Mouse (Mus musculus) embryonic facial prominence, embryonic 12.5 days (tissue): ENCODE data around the gene Dolk. TPM values are rescaled to one million over a fixed set of nuclear protein-coding genes. Genes with fewer than 3 reads are reported as not detected.

ENCODE experiments used
- ATAC-seq: fragments of 200-750 bp; cut with Nextera tagmentation; 2 replicates; pipeline ENCODE4 v1.8.0; 2017; ENCODE audit not compliant: insufficient number of reproducible peaks, insufficient read depth, low FRiP score, low TSS enrichment
- H3K27ac ChIP-seq: fragments of 300-500 bp; sonication (generic); 2 replicates; pipeline ENCODE4 v1.5.1; 2016; ENCODE audit warnings: mild to moderate bottlenecking
- H3K27me3 ChIP-seq: fragments of 300-500 bp; sonication (generic); 2 replicates; pipeline ENCODE4 v1.6.1; 2016; ENCODE audit warnings: mild to moderate bottlenecking, moderate library complexity
- H3K36me3 ChIP-seq: fragments of 300-500 bp; sonication (generic); 2 replicates; pipeline ENCODE4 v1.6.1; 2016; ENCODE audit warnings: mild to moderate bottlenecking
- H3K4me1 ChIP-seq: fragments of 300-500 bp; sonication (generic); 2 replicates; pipeline ENCODE4 v1.6.1; 2016
- H3K4me2 ChIP-seq: fragments of 300-500 bp; sonication (generic); replicated peaks from 2 replicates; pipeline ENCODE4 v1.6.1; 2016; ENCODE audit warnings: mild to moderate bottlenecking, moderate library complexity
- H3K4me3 ChIP-seq: fragments of 300-500 bp; sonication (generic); 2 replicates; pipeline ENCODE4 v1.5.1; 2016; ENCODE audit warnings: mild to moderate bottlenecking
- H3K9ac ChIP-seq: fragments of 300-500 bp; sonication (generic); 2 replicates; pipeline ENCODE4 v1.6.1; 2016; ENCODE audit warnings: mild to moderate bottlenecking, moderate library complexity
- H3K9me3 ChIP-seq: fragments of 300-500 bp; sonication (generic); 2 replicates; pipeline ENCODE4 v1.6.1; 2016; ENCODE audit warnings: mild to moderate bottlenecking, moderate library complexity
- WGBS: fragments of 180-500 bp; shearing (Covaris S2); methylation state at CpG from one replicate; pipeline ENCODE4 v1.1.7; 2016; 5-methylcytosine and 5-hydroxymethylcytosine counted together
- polyA plus RNA-seq: library from polyadenylated mRNA; unstranded; fragments of >200 nt; fragmentation: Nextera tagmentation; extraction: Ambion mirVana; gene quantifications from 2 replicates; pipeline ENCODE4 v1.2.1, GENCODE M21; 2016

Gene Dolk
- polyA plus RNA-seq = 29.6 and 31.0 TPM in 2 replicates

GRCm38 (mm10) chr2:30286192-30287026 lies at the start of gene Dolk, which contains the start of gene Nup188:
Dolk (minus strand) TSS chr2:30286334.
Nup188 (plus strand) TSS chr2:30286397.
- Histone ChIP-seq H3K4me2 (peak within 1 kb of the TSS; percentile 96), H3K4me3 (peak within 1 kb of the TSS; percentile 99), H3K9me3 (no peaks in the 10 kb centered on the region), H3K36me3 (0 out of 2 replicates have a peak, but pooled peaks cover 4% of the 10 kb centered on the region), H3K9ac (peak within 1 kb of the TSS; percentile 91), H3K27ac (peak within 1 kb of the TSS; percentile 74), H3K4me1 (peaks cover 18% of the 10 kb centered on the region), H3K27me3 (no peaks in the 10 kb centered on the region)
- WGBS = under 1% methylated on average over 62 of the region's 68 CpGs
- peak; percentile 85 for ATAC-seq

DNA sequence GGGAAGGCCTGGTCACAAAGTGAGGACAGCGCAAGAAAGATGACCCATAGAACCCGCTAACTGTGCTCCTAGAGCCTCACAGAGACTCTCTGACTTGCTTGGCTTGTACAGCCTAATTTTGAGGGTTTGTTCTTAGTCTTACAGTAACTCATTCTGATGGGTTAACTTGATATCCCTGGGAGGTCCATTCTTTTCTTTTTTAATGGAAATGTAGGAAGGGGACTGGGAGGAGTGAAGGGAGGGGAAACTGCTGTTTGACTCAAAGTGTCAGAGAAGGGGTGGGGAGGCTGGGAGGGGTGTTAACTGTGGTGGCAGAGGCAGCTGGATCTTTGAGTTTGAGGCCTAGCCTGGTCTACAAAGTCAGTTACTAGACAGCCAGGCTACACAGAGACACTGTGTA lies 49.2 kb upstream of the Dolk start:
- WGBS = 99% methylated on average over 2 of the region's 2 CpGs
- Histone ChIP-seq H3K4me1 (no peaks in the 10 kb centered on the region), H3K9me3 (no peaks in the 10 kb centered on the region), H3K9ac (no peak overlapping the region), H3K4me2 (no peak overlapping the region), H3K27ac (no peak overlapping the region), H3K27me3 (no peaks in the 10 kb centered on the region), H3K36me3 (peaks cover 87% of the 10 kb centered on the region), H3K4me3 (no peak overlapping the region)
- no peak for ATAC-seq

GRCm38 (mm10) chr2:30328791-30329190 lies 42.7 kb upstream of the Dolk start:
- peaks cover 91% of the 10 kb centered on the region for H3K36me3 ChIP-seq
- ATAC-seq = no peak

DNA sequence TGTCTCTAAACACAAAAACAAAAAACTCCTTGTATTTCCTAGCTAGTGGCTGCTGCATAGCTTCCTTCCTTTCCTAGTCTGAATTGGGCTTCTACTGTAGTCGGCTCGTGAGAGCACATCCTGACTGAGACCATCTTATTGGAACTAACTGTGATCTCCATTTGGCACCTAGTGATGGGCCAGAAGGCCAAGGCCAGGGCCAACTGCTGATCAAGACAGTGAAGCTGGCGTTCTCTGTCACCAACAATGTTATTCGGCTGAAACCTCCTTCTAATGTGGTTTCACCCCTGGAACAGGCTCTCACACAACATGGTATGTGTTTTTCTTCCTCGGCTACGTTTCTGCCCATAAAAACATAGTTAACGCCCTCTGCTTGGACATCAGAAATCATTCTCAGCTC lies 41.1 kb upstream of the Dolk start:
- H3K27ac ChIP-seq = no peak overlapping the region
- no peak overlapping the region for H3K4me3 ChIP-seq
- no peaks in the 10 kb centered on the region for H3K27me3 ChIP-seq
- H3K4me2 ChIP-seq = no peak overlapping the region
- H3K4me1 ChIP-seq = no peaks in the 10 kb centered on the region
- peaks cover 91% of the 10 kb centered on the region for H3K36me3 ChIP-seq
- no peak overlapping the region for H3K9ac ChIP-seq
- no peak for ATAC-seq
- 90% methylated on average over 7 of the region's 7 CpGs for WGBS
- no peaks in the 10 kb centered on the region for H3K9me3 ChIP-seq

More at GRCm38 (mm10) chr2:30328791-30329190, 42.7 kb upstream of the Dolk start:
- H3K9ac ChIP-seq = no peak overlapping the region
- WGBS = 95% methylated on average over 3 of the region's 3 CpGs
- no peaks in the 10 kb centered on the region for H3K27me3 ChIP-seq
- H3K4me3 ChIP-seq = no peak overlapping the region
- H3K9me3 ChIP-seq = no peaks in the 10 kb centered on the region
- no peak overlapping the region for H3K27ac ChIP-seq
- H3K4me2 ChIP-seq = no peak overlapping the region
- H3K4me1 ChIP-seq = no peaks in the 10 kb centered on the region

DNA sequence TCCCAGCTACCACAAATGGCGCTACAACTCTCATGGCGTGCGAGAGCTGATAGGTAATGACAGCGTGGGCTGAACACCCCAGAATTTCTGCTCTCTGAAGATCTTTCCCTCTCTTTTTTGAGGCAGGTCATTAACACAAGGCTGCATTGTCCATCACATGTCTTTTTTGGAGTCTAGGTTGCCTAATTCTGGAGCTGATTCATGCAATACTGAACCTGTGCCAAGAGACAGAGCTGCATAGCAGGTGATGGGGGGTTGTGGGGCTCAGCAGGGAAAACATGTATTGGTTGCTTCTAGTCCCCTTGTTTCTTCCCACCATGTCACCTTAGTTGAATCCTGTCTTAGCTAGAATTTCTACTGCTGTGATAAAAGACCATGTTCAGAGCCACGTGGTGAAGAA lies 39.2 kb upstream of the Dolk start:
- H3K27me3 ChIP-seq = no peaks in the 10 kb centered on the region
- WGBS = 93% methylated on average over 5 of the region's 5 CpGs
- H3K4me2 ChIP-seq = no peak overlapping the region
- no peaks in the 10 kb centered on the region for H3K4me1 ChIP-seq
- no peaks in the 10 kb centered on the region for H3K9me3 ChIP-seq
- no peak overlapping the region for H3K4me3 ChIP-seq
- no peak overlapping the region for H3K27ac ChIP-seq
- peaks cover 96% of the 10 kb centered on the region for H3K36me3 ChIP-seq
- H3K9ac ChIP-seq = no peak overlapping the region
- ATAC-seq = no peak

GRCm38 (mm10) chr2:30323111-30323510 lies 37.0 kb upstream of the Dolk start:
- Histone ChIP-seq H3K9ac (no peak overlapping the region), H3K9me3 (no peaks in the 10 kb centered on the region), H3K4me1 (no peaks in the 10 kb centered on the region), H3K4me3 (no peak overlapping the region), H3K4me2 (no peak overlapping the region), H3K36me3 (peaks cover 92% of the 10 kb centered on the region), H3K27ac (no peak overlapping the region), H3K27me3 (no peaks in the 10 kb centered on the region)
- ATAC-seq = no peak
- WGBS = 92% methylated on average over 7 of the region's 7 CpGs

GRCm38 (mm10) chr2:30319260-30319659 lies 33.1 kb upstream of the Dolk start:
- Histone ChIP-seq H3K4me2 (no peak overlapping the region), H3K4me3 (no peak overlapping the region), H3K4me1 (no peaks in the 10 kb centered on the region), H3K36me3 (peaks cover 92% of the 10 kb centered on the region), H3K9ac (no peak overlapping the region), H3K9me3 (no peaks in the 10 kb centered on the region), H3K27me3 (no peaks in the 10 kb centered on the region), H3K27ac (no peak overlapping the region)
- WGBS = 84% methylated on average over 4 of the region's 4 CpGs
- ATAC-seq = no peak

DNA sequence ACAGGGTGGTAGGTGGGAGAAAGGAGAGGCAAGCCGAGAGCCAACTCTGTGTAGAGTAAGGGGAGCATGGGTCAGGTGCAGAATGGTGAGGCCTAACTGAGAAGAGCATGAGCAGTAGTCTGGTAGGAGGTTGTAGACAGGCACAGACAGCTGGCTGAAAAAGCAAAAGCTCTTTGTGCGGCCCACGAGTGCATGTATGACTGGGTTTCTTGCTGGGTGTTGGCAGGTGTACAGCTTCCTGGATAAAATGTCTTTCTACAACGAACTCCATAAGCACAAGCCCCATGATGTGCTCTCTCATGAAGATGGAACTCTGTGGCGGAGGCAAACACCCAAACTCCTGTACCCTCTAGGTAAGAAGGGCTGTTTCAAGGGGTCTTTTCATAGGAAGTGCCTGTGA lies 30.8 kb upstream of the Dolk start:
- Histone ChIP-seq H3K36me3 (peaks cover 92% of the 10 kb centered on the region), H3K4me1 (no peaks in the 10 kb centered on the region), H3K9ac (no peak overlapping the region), H3K27me3 (no peaks in the 10 kb centered on the region), H3K4me2 (no peak overlapping the region), H3K27ac (no peak overlapping the region), H3K9me3 (no peaks in the 10 kb centered on the region), H3K4me3 (no peak overlapping the region)
- 92% methylated on average over 5 of the region's 5 CpGs for WGBS
- ATAC-seq = no peak

DNA sequence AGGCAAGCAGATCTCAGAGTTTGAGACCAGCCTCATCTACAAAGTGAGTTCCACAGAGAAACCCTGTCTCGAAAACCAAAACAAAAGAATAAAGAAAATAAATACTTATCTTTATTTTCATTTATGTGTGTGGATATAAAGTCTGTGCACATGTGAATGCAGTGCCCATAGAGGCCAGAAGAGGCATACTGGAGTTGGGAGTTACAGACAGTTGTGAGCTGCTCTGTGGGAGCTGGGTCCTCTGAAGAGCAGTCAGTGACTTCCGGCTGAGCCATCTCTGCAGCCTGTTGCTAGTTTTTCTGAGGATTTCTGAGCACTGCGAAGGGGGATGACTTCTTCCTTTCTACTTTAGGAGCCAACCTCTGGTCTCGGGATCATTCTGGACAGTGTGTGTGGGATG lies 30.0 kb upstream of the Dolk start:
- no peak for ATAC-seq
- peaks cover 90% of the 10 kb centered on the region for H3K36me3 ChIP-seq
- 87% methylated on average over 4 of the region's 4 CpGs for WGBS

GRCm38 (mm10) chr2:30311481-30311880 lies 25.3 kb upstream of the Dolk start:
- Histone ChIP-seq H3K27me3 (no peaks in the 10 kb centered on the region), H3K4me3 (no peak overlapping the region), H3K9me3 (no peaks in the 10 kb centered on the region), H3K4me1 (no peaks in the 10 kb centered on the region), H3K9ac (no peak overlapping the region), H3K4me2 (no peak overlapping the region), H3K27ac (no peak overlapping the region), H3K36me3 (peaks cover 93% of the 10 kb centered on the region)
- 96% methylated on average over 2 of the region's 2 CpGs for WGBS
- no peak for ATAC-seq

More for the DNA sequence above, 30.0 kb upstream of the Dolk start:
- H3K4me2 ChIP-seq = no peak overlapping the region
- no peaks in the 10 kb centered on the region for H3K27me3 ChIP-seq
- H3K9me3 ChIP-seq = no peaks in the 10 kb centered on the region
- H3K27ac ChIP-seq = no peak overlapping the region
- H3K4me3 ChIP-seq = no peak overlapping the region
- H3K9ac ChIP-seq = no peak overlapping the region
- no peaks in the 10 kb centered on the region for H3K4me1 ChIP-seq

GRCm38 (mm10) chr2:30309351-30309750 lies 23.2 kb upstream of the Dolk start:
- Histone ChIP-seq H3K27ac (no peak overlapping the region), H3K9me3 (no peaks in the 10 kb centered on the region), H3K9ac (no peak overlapping the region), H3K36me3 (peaks cover 93% of the 10 kb centered on the region), H3K4me1 (no peaks in the 10 kb centered on the region), H3K4me3 (no peak overlapping the region), H3K4me2 (no peak overlapping the region), H3K27me3 (no peaks in the 10 kb centered on the region)
- WGBS = 86% methylated on average over 3 of the region's 3 CpGs
- no peak for ATAC-seq

DNA sequence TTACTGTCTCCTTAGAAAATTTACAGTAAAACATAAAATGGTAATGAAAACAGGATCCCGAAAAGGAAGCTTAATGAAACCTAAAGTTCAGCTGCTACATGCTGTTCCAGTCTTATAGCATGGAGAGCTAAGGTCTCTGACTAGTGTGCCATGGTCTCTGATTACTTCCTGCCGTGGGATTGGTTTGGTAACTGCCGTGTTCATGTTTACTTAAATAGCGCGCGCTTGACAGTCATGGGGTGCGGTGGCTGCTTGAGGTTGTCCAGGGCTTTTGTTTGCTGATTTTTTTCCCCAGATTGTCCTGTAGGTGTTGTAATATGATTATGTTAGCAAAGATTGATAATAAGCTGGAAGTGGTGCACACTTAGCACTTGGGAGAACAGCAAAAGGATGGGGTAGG lies 20.0 kb upstream of the Dolk start:
- H3K27ac ChIP-seq = no peak overlapping the region
- H3K9ac ChIP-seq = no peak overlapping the region
- H3K36me3 ChIP-seq = peaks cover 91% of the 10 kb centered on the region
- 92% methylated on average over 7 of the region's 7 CpGs for WGBS
- H3K9me3 ChIP-seq = no peaks in the 10 kb centered on the region
- H3K4me2 ChIP-seq = no peak overlapping the region
- H3K4me1 ChIP-seq = no peaks in the 10 kb centered on the region
- H3K27me3 ChIP-seq = no peaks in the 10 kb centered on the region
- H3K4me3 ChIP-seq = no peak overlapping the region
- ATAC-seq = no peak
